Mouse (Mus musculus) lung, postnatal 0 days (tissue): ENCODE data around the gene Mvb12b. TPM values are rescaled to one million over a fixed set of nuclear protein-coding genes. Genes with fewer than 3 reads are reported as not detected.

ENCODE experiments used
- ATAC-seq: fragments of 200-750 bp; cut with Nextera tagmentation; 2 replicates; pipeline ENCODE4 v1.8.0; 2017; ENCODE audit warnings: moderate library complexity
- DNase-seq: peaks from one replicate; pipeline ENCODE4 v3.0.0-alpha.2; 2016; ENCODE audit warnings: low spot score
- H3K27ac ChIP-seq: fragments of 300-500 bp; sonication (generic); 2 replicates; pipeline ENCODE4 v1.5.1; 2014; ENCODE audit warnings: antibody characterized with exemption, mild to moderate bottlenecking, low read length, mixed read lengths
- H3K27me3 ChIP-seq: fragments of 300-500 bp; sonication (generic); replicated peaks from 2 replicates; pipeline ENCODE4 v1.6.1; 2014; ENCODE audit warnings: low read length, mixed read lengths; ENCODE audit not compliant: insufficient read depth
- H3K36me3 ChIP-seq: fragments of 300-500 bp; sonication (generic); 2 replicates; pipeline ENCODE4 v1.6.1; 2014; ENCODE audit warnings: low read length, mixed read lengths; ENCODE audit not compliant: insufficient read depth
- H3K4me1 ChIP-seq: fragments of 300-500 bp; sonication (generic); 2 replicates; pipeline ENCODE4 v1.6.1; 2014; ENCODE audit warnings: antibody characterized with exemption, low read depth, low read length, mixed read lengths; ENCODE audit not compliant: insufficient read depth
- H3K4me2 ChIP-seq: fragments of 300-500 bp; sonication (generic); replicated peaks from 2 replicates; pipeline ENCODE4 v1.6.1; 2014; ENCODE audit warnings: low read depth, mild to moderate bottlenecking, low read length, moderate library complexity, mixed read lengths
- H3K4me3 ChIP-seq: fragments of 300-500 bp; sonication (generic); 2 replicates; pipeline ENCODE4 v1.5.1; 2014; ENCODE audit warnings: low read depth, low read length
- H3K9ac ChIP-seq: fragments of 300-500 bp; sonication (generic); replicated peaks from 2 replicates; pipeline ENCODE4 v1.6.1; 2014; ENCODE audit warnings: low read depth, mild to moderate bottlenecking
- H3K9me3 ChIP-seq: fragments of 300-500 bp; sonication (generic); 2 replicates; pipeline ENCODE4 v1.6.1; 2016; ENCODE audit warnings: low read length, mixed read lengths
- CTCF ChIP-seq: IDR thresholded peaks from 2 replicates; pipeline ENCODE4 v1.5.1; 2016; ENCODE audit warnings: antibody characterized with exemption, mild to moderate bottlenecking
- EP300 ChIP-seq: IDR thresholded peaks from 2 replicates; pipeline ENCODE4 v1.6.1; 2016; ENCODE audit warnings: antibody characterized with exemption, mild to moderate bottlenecking, control low read depth
- WGBS: fragments of 180-500 bp; shearing (Covaris S2); extraction: QIAGEN DNeasy Blood & Tissue Kit; methylation state at CpG from one replicate; pipeline ENCODE4 v1.1.7; 2014; 5-methylcytosine and 5-hydroxymethylcytosine counted together
- polyA plus RNA-seq: library from polyadenylated mRNA; unstranded; fragments of >200 nt; fragmentation: Nextera tagmentation; extraction: Ambion mirVana; gene quantifications from 2 replicates; pipeline ENCODE4 v1.2.1, GENCODE M21; 2015

The Mvb12b gene
- polyA plus RNA-seq, 1 experiment from 2014 or later = 21.3 TPM

GRCm38 (mm10) chr2:33876529-33877290 lies 11.0 kb downstream of the Mvb12b start:
- Histone ChIP-seq H3K9ac (no peak overlapping the region), H3K4me2 (0 out of 2 replicates have a peak overlapping the region, but pooled peaks have one; percentile 5), H3K27me3 (no peaks in the 10 kb centered on the region), H3K36me3 (no peaks in the 10 kb centered on the region), H3K27ac (peak overlapping the region; percentile 59), H3K4me3 (no peak overlapping the region), H3K4me1 (peaks cover 43% of the 10 kb centered on the region), H3K9me3 (no peaks in the 10 kb centered on the region)
- WGBS = 24% methylated on average over 25 of the region's 25 CpGs
- no peak for TF ChIP-seq EP300
- no peak for TF ChIP-seq CTCF
- no peak for ATAC-seq
- DNase-seq = peak; percentile 36

GRCm38 (mm10) chr2:33875594-33875993 lies 12.2 kb downstream of the Mvb12b start:
- DNase-seq = no peak
- Histone ChIP-seq H3K36me3 (no peaks in the 10 kb centered on the region), H3K27ac (peak overlapping the region; percentile 40; the same call in 1 of the 2 replicates), H3K9ac (no peak overlapping the region), H3K9me3 (no peaks in the 10 kb centered on the region), H3K4me1 (peaks cover 54% of the 10 kb centered on the region), H3K4me2 (0 out of 2 replicates have a peak overlapping the region, but pooled peaks have one; percentile 17), H3K27me3 (no peaks in the 10 kb centered on the region), H3K4me3 (no peak overlapping the region)
- WGBS = 48% methylated on average over 12 of the region's 12 CpGs
- no peak for ATAC-seq
- no peak for TF ChIP-seq CTCF
- TF ChIP-seq EP300 = no peak

- ATAC-seq (peak; percentile 20; the same call in 1 of the 2 replicates), DNase-seq (peak; percentile 18)
- no peak for TF ChIP-seq EP300
- TF ChIP-seq CTCF = no peak
- 0 out of 2 replicates have a peak overlapping the region, but pooled peaks have one; percentile 17 for H3K4me2 ChIP-seq
- H3K4me1 ChIP-seq = peaks cover 59% of the 10 kb centered on the region
- 61% methylated on average over 10 of the region's 10 CpGs for WGBS
- H3K36me3 ChIP-seq = no peaks in the 10 kb centered on the region
- H3K27me3 ChIP-seq = no peaks in the 10 kb centered on the region
- no peaks in the 10 kb centered on the region for H3K9me3 ChIP-seq
- H3K27ac ChIP-seq = peak overlapping the region; percentile 66
- no peak overlapping the region for H3K4me3 ChIP-seq
- H3K9ac ChIP-seq = no peak overlapping the region
Measured at GRCm38 (mm10) chr2:33874856-33875576, 12.7 kb downstream of the Mvb12b start.

GRCm38 (mm10) chr2:33874367-33874766 lies 13.4 kb downstream of the Mvb12b start:
- no peaks in the 10 kb centered on the region for H3K36me3 ChIP-seq
- peak overlapping the region; percentile 66; the same call in 1 of the 2 replicates for H3K27ac ChIP-seq
- H3K4me1 ChIP-seq = peaks cover 66% of the 10 kb centered on the region
- TF ChIP-seq EP300 (peak; percentile 91), CTCF (no peak)
- H3K4me2 ChIP-seq = no peak overlapping the region
- DNase-seq (peak; percentile 91), ATAC-seq (peak; percentile 81)
- H3K4me3 ChIP-seq = no peak overlapping the region
- no peak overlapping the region for H3K9ac ChIP-seq
- 30% methylated on average over 5 of the region's 5 CpGs for WGBS
- no peaks in the 10 kb centered on the region for H3K9me3 ChIP-seq
- no peaks in the 10 kb centered on the region for H3K27me3 ChIP-seq

GRCm38 (mm10) chr2:33873501-33873900 lies 14.2 kb downstream of the Mvb12b start:
- H3K4me3 ChIP-seq = no peak overlapping the region
- TF ChIP-seq CTCF (no peak), EP300 (no peak)
- H3K27me3 ChIP-seq = no peaks in the 10 kb centered on the region
- no peak overlapping the region for H3K4me2 ChIP-seq
- no peak for DNase-seq
- no peak for ATAC-seq
- H3K36me3 ChIP-seq = no peaks in the 10 kb centered on the region
- no peak overlapping the region for H3K9ac ChIP-seq
- 63% methylated on average over 8 of the region's 8 CpGs for WGBS
- H3K9me3 ChIP-seq = no peaks in the 10 kb centered on the region
- H3K4me1 ChIP-seq = peaks cover 69% of the 10 kb centered on the region
- peak overlapping the region; percentile 40; the same call in 1 of the 2 replicates for H3K27ac ChIP-seq

GRCm38 (mm10) chr2:33872841-33873271 lies 14.9 kb downstream of the Mvb12b start:
- DNase-seq = peak; percentile 59
- no peaks in the 10 kb centered on the region for H3K36me3 ChIP-seq
- ATAC-seq = peak; percentile 29
- WGBS = 34% methylated on average over 8 of the region's 8 CpGs
- no peak overlapping the region for H3K4me3 ChIP-seq
- H3K27me3 ChIP-seq = no peaks in the 10 kb centered on the region
- H3K9me3 ChIP-seq = no peaks in the 10 kb centered on the region
- H3K27ac ChIP-seq = peak overlapping the region; percentile 40
- H3K4me2 ChIP-seq = no peak overlapping the region
- TF ChIP-seq EP300 (peak; percentile 54; the same call in 1 of the 2 replicates), CTCF (0 out of 2 replicates have a peak, but pooled peaks have one; percentile 5)
- H3K9ac ChIP-seq = no peak overlapping the region
- H3K4me1 ChIP-seq = peaks cover 70% of the 10 kb centered on the region
